22 mouse cellular contexts compared by ENCODE assay signal in the genomic region with DNA sequence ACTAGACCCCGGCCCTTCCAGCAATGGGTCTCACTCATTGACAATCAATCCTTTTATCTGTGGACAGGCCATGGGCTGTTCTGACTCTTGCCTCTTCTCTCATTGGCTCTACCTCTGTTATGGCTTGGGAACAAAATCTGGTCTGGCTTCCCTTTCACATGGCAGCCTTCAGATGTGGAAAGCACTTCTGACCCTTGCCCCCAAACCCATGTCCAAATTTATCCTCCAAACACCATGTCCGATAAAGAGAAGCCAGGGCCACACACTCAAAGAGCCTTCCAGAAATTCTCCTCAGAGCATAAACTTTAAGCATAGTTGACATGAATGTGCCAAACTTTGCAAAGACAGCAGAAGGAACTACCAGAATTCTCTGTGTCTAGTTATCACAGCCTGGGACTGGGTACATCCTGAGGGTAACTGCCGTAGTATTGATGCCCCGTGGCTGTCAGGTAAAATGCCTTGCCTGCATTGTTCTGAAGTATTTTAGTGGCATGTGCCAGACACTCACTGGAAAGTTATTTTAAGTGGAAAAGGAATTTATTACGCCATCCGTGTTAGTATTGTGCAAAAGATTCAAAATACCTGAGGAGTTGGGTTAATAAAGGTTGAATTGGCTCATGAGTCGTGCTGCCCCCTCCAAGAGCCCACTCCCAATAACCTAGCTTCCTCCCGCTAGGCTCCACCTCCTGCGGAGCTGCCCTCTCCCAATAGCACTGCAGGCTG.
DNase-seq lines count a peak whose midpoint lies in the region; TF ChIP-seq lines count a peak whose summit lies in the region.
"Had no signal": no experiment of that assay in that cellular context is flagged by ENCODE, and none has a peak within 500 bp of the region (broad histone marks: within the 10 kb centered on the region; RNA-seq: fewer than 3 reads in every experiment).

No protein-coding gene starts in this region.

- intact Hi-C loops in heart, adult 2 months (cut with DNase I) = loop anchor here (2.0 to 10.0 kb wide), 2 partner anchors 27 to 213 kb away; a partner anchor contains a TSS

- H3K27ac ChIP-seq in heart, adult 2 months = peak overlapping the region; percentile 4
- H3K27ac ChIP-seq in heart, embryonic 10.5 days = no peak overlapping the region
- H3K27ac ChIP-seq in brown adipose tissue, adult 24 weeks (replicated peaks; ENCODE audit: low read depth, low read length) = peak overlapping the region; percentile 78
- H3K27ac ChIP-seq: embryonic facial prominence, embryonic 15.5 days; forebrain, embryonic 10.5 days; heart, embryonic 15.5 days; hindbrain, embryonic 10.5 days; hindbrain, embryonic 14.5 days had no signal

- no peaks in the 10 kb centered on the region for H3K79me2 ChIP-seq in heart, adult 2 months (replicated peaks; ENCODE audit: control insufficient read depth, insufficient read depth, low read length)

- no peak for TF ChIP-seq EP300 in heart, adult 2 months (IDR thresholded peaks at IDR 0.05; ENCODE audit: insufficient read depth, low read depth, low read length)

- DNase-seq in heart, adult 2 months = no peak
- no peak for DNase-seq in heart, embryonic 10.5 days (ENCODE audit: low spot score)
- DNase-seq in 3134 (ENCODE audit: extremely low read depth, insufficient read length, low spot score) = peak; percentile 21
- DNase-seq in lung, postnatal 25 days (ENCODE audit: low spot score) = peak; percentile 57
- no peak for DNase-seq in spleen, adult 18-20 months
- no peak for DNase-seq in frontal cortex, adult 2 months (ENCODE audit: extremely low spot score in 1 of 2, low spot score in 1 of 2)
- DNase-seq in retina, embryonic 14.5 days (ENCODE audit: low spot score) = no peak
- DNase-seq: adrenal gland, adult 8-10 months; adrenal gland, postnatal 36 days; cerebellum, adult 11 months; cerebellum, adult 8-10 months; cerebellum, postnatal 14 days; embryo, embryonic 11 days; gastrocnemius, postnatal 14 days; heart, postnatal 14 days had no signal

- no peak for TF ChIP-seq POLR2A in heart, adult 2 months (IDR thresholded peaks at IDR 0.05; ENCODE audit: insufficient read depth, low read depth, low read length)

- H3K9me3 ChIP-seq in heart, embryonic 10.5 days = peaks cover 4% of the 10 kb centered on the region
- H3K9me3 ChIP-seq: embryonic facial prominence, embryonic 15.5 days; heart, embryonic 15.5 days had no signal

- H3K27me3 ChIP-seq in heart, adult 2 months (ENCODE audit: control insufficient read depth, insufficient read depth, low read length) = no peaks in the 10 kb centered on the region
- H3K27me3 ChIP-seq in heart, embryonic 10.5 days (ENCODE audit: insufficient read depth, poor library complexity, severe bottlenecking) = no peaks in the 10 kb centered on the region
- H3K27me3 ChIP-seq: embryonic facial prominence, embryonic 15.5 days; heart, embryonic 15.5 days had no signal

- no peak for TF ChIP-seq CTCF in heart, adult 2 months (IDR thresholded peaks at IDR 0.05)

- no peak overlapping the region for H3K9ac ChIP-seq in heart, adult 2 months (ENCODE audit: low read depth, low read length)
- H3K9ac ChIP-seq: embryonic facial prominence, embryonic 15.5 days; heart, embryonic 15.5 days; hindbrain, embryonic 14.5 days had no signal

- H3K4me1 ChIP-seq in heart, adult 2 months (ENCODE audit: control insufficient read depth, insufficient read depth, low read length) = peaks cover 3% of the 10 kb centered on the region
- H3K4me1 ChIP-seq in heart, embryonic 10.5 days = no peaks in the 10 kb centered on the region
- H3K4me1 ChIP-seq in brown adipose tissue, adult 24 weeks (ENCODE audit: control insufficient read depth, insufficient read depth, insufficient read length, low read length) = 0 out of 2 replicates have a peak, but pooled peaks cover 4% of the 10 kb centered on the region
- H3K4me1 ChIP-seq: embryonic facial prominence, embryonic 15.5 days; forebrain, embryonic 10.5 days; heart, embryonic 15.5 days; hindbrain, embryonic 10.5 days had no signal

- H3K36me3 ChIP-seq in heart, adult 2 months (ENCODE audit: control insufficient read depth, insufficient read depth, low read length) = peaks cover 10% of the 10 kb centered on the region
- peaks cover 96% of the 10 kb centered on the region for H3K36me3 ChIP-seq in heart, embryonic 10.5 days
- H3K36me3 ChIP-seq: forebrain, embryonic 10.5 days had no signal

- H3K4me3 ChIP-seq in heart, adult 2 months = no peak overlapping the region
- no peak overlapping the region for H3K4me3 ChIP-seq in heart, embryonic 10.5 days
- no peak overlapping the region for H3K4me3 ChIP-seq in brown adipose tissue, adult 24 weeks (ENCODE audit: insufficient read depth, low read depth, low read length)
- H3K4me3 ChIP-seq: embryonic facial prominence, embryonic 15.5 days; erythroblast, embryonic 14.5 days; forebrain, embryonic 10.5 days; heart, embryonic 15.5 days; hindbrain, embryonic 10.5 days had no signal

- 77% methylated on average over 9 of the region's 9 CpGs for WGBS in heart, adult 2 months
- WGBS in heart, embryonic 10.5 days = 82% methylated on average over 9 of the region's 9 CpGs

Comparison
In these comparisons a context has a peak if more than half of its experiments do, and no peak if none do; other contexts are left out.
1. DNase-seq: peak in 3134 (single experiment) and lung, postnatal 25 days (single experiment); none in heart, adult 2 months (0 of 2), heart, embryonic 10.5 days (single experiment), spleen, adult 18-20 months (0 of 2), frontal cortex, adult 2 months (0 of 2) and retina, embryonic 14.5 days (single experiment).